Mouse (Mus musculus) C2C12 (cell line): ENCODE results near the gene Rtl10. TPM values are rescaled to one million over a fixed set of nuclear protein-coding genes. Genes with fewer than 3 reads are reported as not detected.
"Not testable (repeated sequence)": the region's sequence is repeated elsewhere in the genome, so short reads cannot be mapped to it uniquely, and the experiment has no call there.

ENCODE experiments used
- H3K27me3 ChIP-seq: one replicate; pipeline ENCODE4 v1.6.1; 2011; ENCODE audit not compliant: control insufficient read depth, insufficient read depth, insufficient read length
- H3K36me3 ChIP-seq: one replicate; pipeline ENCODE4 v1.6.1; 2011; ENCODE audit not compliant: control insufficient read depth, insufficient read depth
- H3K4me3 ChIP-seq: one replicate; pipeline ENCODE4 v1.5.1; 2011; ENCODE audit warnings: mild to moderate bottlenecking, control low read depth; ENCODE audit not compliant: poor library complexity, insufficient read depth, severe bottlenecking
- H3K79me2 ChIP-seq: one replicate; pipeline ENCODE4 v1.6.1; 2011; ENCODE audit not compliant: control insufficient read depth, insufficient read depth
- H3K79me3 ChIP-seq: one replicate; pipeline ENCODE4 v1.6.1; 2011; ENCODE audit warnings: low read depth, control low read depth
- H3ac ChIP-seq: one replicate; pipeline ENCODE3; 2011; ENCODE audit warnings: low read depth; ENCODE audit not compliant: control insufficient read depth, insufficient read length
- CEBPB ChIP-seq: IDR thresholded peaks from one replicate; pipeline ENCODE4 v1.6.1; 2011; ENCODE audit warnings: low read depth, mild to moderate bottlenecking, control low read depth, moderate library complexity
- CTCF ChIP-seq: IDR thresholded peaks from one replicate; pipeline ENCODE4 v1.5.1; 2011; ENCODE audit not compliant: control insufficient read depth, insufficient read depth, insufficient read length
- FOSL1 ChIP-seq: IDR thresholded peaks from one replicate; pipeline ENCODE4 v1.8.0; 2011; ENCODE audit warnings: mild to moderate bottlenecking, low read length; ENCODE audit not compliant: poor library complexity, insufficient read depth, severe bottlenecking
- MAX ChIP-seq: IDR thresholded peaks from one replicate; pipeline ENCODE4 v1.6.1; 2011; ENCODE audit warnings: mild to moderate bottlenecking, control low read depth
- MYOD1 ChIP-seq: IDR thresholded peaks from one replicate; pipeline ENCODE4 v1.6.1; 2011; ENCODE audit warnings: low read depth; ENCODE audit not compliant: control insufficient read depth, insufficient read length
- MYOG ChIP-seq: IDR thresholded peaks from one replicate; pipeline ENCODE4 v1.6.1; 2011; ENCODE audit not compliant: control insufficient read depth, insufficient read length; ENCODE audit errors: extremely low read depth
- USF1 ChIP-seq: IDR thresholded peaks from one replicate; pipeline ENCODE4 v1.6.1; 2011; ENCODE audit warnings: low read depth, mild to moderate bottlenecking, control low read depth, moderate library complexity
- polyA plus RNA-seq: library from polyadenylated mRNA; unstranded; fragments of >200 nt; fragmentation: generic; extraction: Trizol; gene quantifications from one replicate; pipeline ENCODE4 v1.2.1, GENCODE M21; 2012; ENCODE audit warnings: missing spikeins

Rtl10 gene
- polyA plus RNA-seq, 1 experiment: 10.6 TPM

DNA sequence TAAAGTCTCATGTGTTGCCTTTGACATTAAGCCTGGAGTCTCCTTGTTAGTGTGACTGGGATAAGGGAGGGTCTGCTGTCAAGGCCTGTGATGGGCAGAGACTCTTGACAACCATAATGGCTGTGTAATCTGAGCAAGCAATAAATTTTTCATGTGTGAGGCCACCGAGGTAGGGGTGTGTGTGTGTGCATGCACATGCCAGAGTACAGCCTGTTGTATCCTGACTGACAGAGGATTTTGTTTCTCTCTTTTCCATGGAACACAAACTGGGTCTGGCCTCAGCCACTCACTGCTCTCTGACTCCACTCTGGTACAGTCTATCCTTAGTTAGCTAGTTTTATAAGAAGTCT lies 8.5 kb downstream of the Rtl10 start:
- Histone ChIP-seq H3K4me3 (no peak overlapping the region), H3K79me3 (no peaks in the 10 kb centered on the region), H3K36me3 (peaks cover 18% of the 10 kb centered on the region), H3K79me2 (no peaks in the 10 kb centered on the region), H3ac (no peak overlapping the region), H3K27me3 (no peaks in the 10 kb centered on the region)
- TF ChIP-seq FOSL1 (no peak), MAX (no peak), USF1 (no peak), CEBPB (no peak), MYOG (no peak), CTCF (no peak), MYOD1 (no peak)

DNA sequence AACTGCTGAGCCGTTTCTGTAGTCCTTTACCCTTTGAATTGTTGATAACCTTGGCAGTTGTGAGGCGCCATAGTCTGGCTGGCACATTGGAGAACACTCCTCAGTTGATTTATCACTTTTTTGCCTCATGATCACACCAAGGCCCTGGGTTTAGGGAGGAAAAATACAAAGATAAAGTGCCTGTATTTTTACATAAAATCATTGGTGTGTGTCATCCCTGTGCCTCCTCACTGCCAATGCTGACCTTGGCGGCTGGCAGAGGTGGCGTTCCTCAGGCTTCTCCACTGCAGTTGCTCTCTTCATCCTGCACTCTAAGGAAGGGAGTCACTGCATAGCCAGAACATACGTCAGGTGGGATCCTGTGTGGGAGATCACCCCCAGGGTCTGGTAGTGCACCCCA lies 13.0 kb downstream of the Rtl10 start:
- TF ChIP-seq FOSL1 (no peak), MYOD1 (no peak), CEBPB (no peak), MAX (no peak), CTCF (no peak), USF1 (no peak), MYOG (no peak)

DNA sequence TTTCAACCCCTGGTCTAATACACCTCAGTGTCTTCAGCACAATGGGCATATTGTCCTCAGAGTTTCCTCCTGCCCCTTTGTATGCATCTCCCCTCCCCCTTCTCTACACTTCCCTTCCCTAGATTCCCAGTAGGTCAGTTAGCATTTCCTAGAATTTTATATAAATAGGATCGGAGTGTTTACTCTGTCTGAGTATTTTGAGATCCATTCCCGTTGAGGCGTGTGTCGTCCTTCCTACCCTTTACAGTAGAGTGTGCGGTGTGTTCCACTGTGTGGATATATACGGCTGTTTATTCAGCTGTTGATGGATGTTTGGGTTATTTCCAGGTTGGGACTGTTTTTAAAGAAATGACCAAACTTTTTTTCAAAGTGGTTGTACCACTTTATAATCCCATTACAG lies 14.8 kb downstream of the Rtl10 start:
- H3ac ChIP-seq: no peak overlapping the region
- no peaks in the 10 kb centered on the region for H3K79me3 ChIP-seq
- TF ChIP-seq FOSL1 (no peak), USF1 (no peak), MYOG (no peak), CTCF (no peak), MYOD1 (peak; percentile 88), MAX (no peak), CEBPB (no peak)

More for the DNA sequence above, 13.0 kb downstream of the Rtl10 start:
- Histone ChIP-seq H3ac (no peak overlapping the region), H3K36me3 (no peaks in the 10 kb centered on the region), H3K79me3 (no peaks in the 10 kb centered on the region), H3K79me2 (no peaks in the 10 kb centered on the region), H3K4me3 (no peak overlapping the region), H3K27me3 (no peaks in the 10 kb centered on the region)

DNA sequence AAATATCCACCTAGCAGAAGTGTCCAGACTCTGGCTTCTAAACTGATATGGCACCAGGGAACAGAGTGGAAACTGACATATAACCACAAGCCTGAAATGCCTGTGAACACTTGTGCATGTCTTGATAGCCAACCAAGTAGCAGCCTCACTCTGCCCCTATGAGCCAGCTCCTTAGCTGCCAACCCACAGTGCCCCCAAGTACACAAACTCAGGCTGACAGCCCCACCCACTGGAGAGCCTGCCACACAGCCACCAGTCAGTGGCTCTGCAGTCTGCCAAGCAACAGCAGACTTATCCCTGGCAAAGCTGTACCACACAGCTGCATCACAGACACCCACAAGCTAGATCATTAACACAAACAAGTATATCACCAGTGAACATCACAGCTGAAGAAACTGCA lies 19.4 kb downstream of the Rtl10 start:
- TF ChIP-seq CTCF (peak; percentile 67), FOSL1 (no peak), MYOG (no peak), MAX (no peak), CEBPB (no peak)
- Histone ChIP-seq H3ac (no peak overlapping the region), H3K79me2 (no peaks in the 10 kb centered on the region), H3K27me3 (no peaks in the 10 kb centered on the region), H3K36me3 (no peaks in the 10 kb centered on the region), H3K4me3 (no peak overlapping the region), H3K79me3 (no peaks in the 10 kb centered on the region)

More for the DNA sequence above, 14.8 kb downstream of the Rtl10 start:
- Histone ChIP-seq H3K79me2 (no peaks in the 10 kb centered on the region), H3K27me3 (no peaks in the 10 kb centered on the region), H3K36me3 (no peaks in the 10 kb centered on the region), H3K4me3 (no peak overlapping the region)

DNA sequence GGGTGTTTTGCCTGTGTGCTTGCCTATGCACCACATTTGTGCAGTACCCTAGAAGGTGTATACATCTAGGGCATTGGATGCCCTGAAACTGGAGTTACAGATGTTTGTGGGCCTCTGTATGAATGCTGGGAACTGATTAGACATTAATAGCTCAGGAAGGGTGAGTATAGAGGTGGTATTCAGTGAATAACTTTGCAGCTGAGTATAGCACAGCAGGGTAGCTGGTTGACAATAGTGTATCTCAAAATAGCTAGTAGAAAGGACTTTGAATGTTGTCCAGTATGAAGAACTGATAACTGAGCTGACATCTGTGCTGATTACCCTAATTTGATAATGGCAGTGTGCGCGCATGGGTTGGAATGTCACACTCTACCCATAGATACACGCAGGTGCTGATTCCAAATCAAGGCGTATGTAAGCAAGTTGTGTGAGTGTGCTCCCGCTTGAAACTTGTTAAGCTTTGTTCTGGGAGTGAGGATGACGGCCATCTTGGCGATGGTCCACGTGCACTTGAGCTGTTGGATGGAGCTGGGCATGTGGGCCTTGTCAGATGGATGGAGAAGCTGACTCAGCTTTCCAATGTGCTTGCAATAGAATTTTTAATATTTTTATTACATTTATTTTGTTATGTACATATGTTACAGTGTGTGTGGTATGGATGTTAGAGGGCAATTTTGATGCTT lies 25.0 kb downstream of the Rtl10 start:
- Histone ChIP-seq H3K79me3 (no peaks in the 10 kb centered on the region), H3K36me3 (no peaks in the 10 kb centered on the region), H3ac (no peak overlapping the region), H3K79me2 (no peaks in the 10 kb centered on the region), H3K4me3 (no peak overlapping the region), H3K27me3 (no peaks in the 10 kb centered on the region)
- no peak for TF ChIP-seq MAX
- TF ChIP-seq FOSL1: no peak
- no peak for TF ChIP-seq CTCF
- TF ChIP-seq MYOG: no peak
- no peak for TF ChIP-seq MYOD1
- TF ChIP-seq CEBPB: no peak
- TF ChIP-seq USF1: no peak

DNA sequence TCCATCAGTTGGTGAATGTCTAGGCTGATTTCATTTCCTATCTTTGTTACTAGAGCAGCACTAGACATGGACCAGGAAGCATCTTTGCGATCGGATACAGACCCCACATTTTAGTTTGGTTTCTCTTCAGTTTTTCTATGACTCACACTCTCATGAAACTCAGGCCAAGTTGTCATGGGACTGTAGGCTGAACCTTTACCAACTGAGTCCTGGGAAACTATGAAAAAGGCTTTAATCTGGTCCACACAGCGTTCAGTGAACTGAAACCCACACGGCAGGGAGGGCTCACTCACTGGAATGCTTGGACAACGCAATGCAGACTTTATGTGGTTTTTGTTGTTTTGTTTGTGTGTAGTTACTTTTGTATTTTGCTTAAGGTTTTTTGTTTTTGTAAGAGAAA lies 30.0 kb downstream of the Rtl10 start:
- no peaks in the 10 kb centered on the region for H3K27me3 ChIP-seq
- no peaks in the 10 kb centered on the region for H3K79me3 ChIP-seq
- no peak overlapping the region for H3K4me3 ChIP-seq
- H3K79me2 ChIP-seq: no peaks in the 10 kb centered on the region
- no peak overlapping the region for H3ac ChIP-seq
- no peaks in the 10 kb centered on the region for H3K36me3 ChIP-seq
- TF ChIP-seq CTCF (no peak), MYOG (no peak), CEBPB (no peak), MYOD1 (no peak), FOSL1 (no peak), USF1 (no peak), MAX (no peak)

DNA sequence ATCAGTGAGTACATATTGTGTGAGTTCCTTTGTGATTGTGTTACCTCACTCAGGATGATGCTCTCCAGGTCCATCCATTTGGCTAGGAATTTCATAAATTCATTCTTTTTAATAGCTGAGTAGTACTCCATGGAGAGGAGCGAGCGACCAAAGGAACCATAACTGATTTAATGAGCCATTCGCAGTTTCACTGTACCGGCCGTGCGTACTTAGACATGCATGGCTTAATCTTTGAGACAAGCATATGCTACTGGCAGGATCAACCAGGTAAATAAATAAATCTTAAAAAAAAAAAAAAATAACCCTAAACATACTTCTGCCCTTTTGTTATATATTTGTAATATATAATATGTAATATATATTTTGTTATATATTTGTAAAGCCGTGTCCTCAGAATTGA lies 34.4 kb downstream of the Rtl10 start:
- not testable (repeated sequence) for H3K79me3 ChIP-seq, H3K27me3 ChIP-seq, H3K36me3 ChIP-seq, H3ac ChIP-seq, H3K4me3 ChIP-seq, H3K79me2 ChIP-seq
